Mouse (Mus musculus) heart, postnatal 0 days (tissue): ENCODE results near the gene Phactr1. TPM values are rescaled to one million over a fixed set of nuclear protein-coding genes. Genes with fewer than 3 reads are reported as not detected.

ENCODE experiments used
- ATAC-seq: fragments of 200-750 bp; cut with Nextera tagmentation; 2 replicates; pipeline ENCODE4 v1.8.0; 2017; ENCODE audit warnings: low read depth, moderate number of reproducible peaks, moderate library complexity; ENCODE audit not compliant: insufficient read depth
- DNase-seq: peaks from one replicate; pipeline ENCODE4 v3.0.0-alpha.2; 2016; ENCODE audit warnings: low spot score
- H3K27ac ChIP-seq: fragments of 300-500 bp; sonication (generic); 2 replicates; pipeline ENCODE4 v1.5.1; 2014; ENCODE audit warnings: low read depth, mild to moderate bottlenecking
- H3K27me3 ChIP-seq: fragments of 300-500 bp; sonication (generic); 2 replicates; pipeline ENCODE4 v1.6.1; 2014; ENCODE audit warnings: low read length, mixed read lengths; ENCODE audit not compliant: control insufficient read depth, insufficient read depth
- H3K36me3 ChIP-seq: fragments of 300-500 bp; sonication (generic); replicated peaks from 2 replicates; pipeline ENCODE4 v1.6.1; 2014; ENCODE audit warnings: low read length, mixed read lengths; ENCODE audit not compliant: control insufficient read depth, insufficient read depth
- H3K4me1 ChIP-seq: fragments of 300-500 bp; sonication (generic); 2 replicates; pipeline ENCODE4 v1.6.1; 2014; ENCODE audit warnings: antibody characterized with exemption; ENCODE audit not compliant: control insufficient read depth, insufficient read depth
- H3K4me2 ChIP-seq: fragments of 300-500 bp; sonication (generic); 2 replicates; pipeline ENCODE4 v1.6.1; 2014; ENCODE audit warnings: low read depth, mild to moderate bottlenecking, low read length, moderate library complexity
- H3K4me3 ChIP-seq: fragments of 300-500 bp; sonication (generic); 2 replicates; pipeline ENCODE4 v1.5.1; 2014; ENCODE audit warnings: low read depth, low read length
- H3K9ac ChIP-seq: fragments of 300-500 bp; sonication (generic); replicated peaks from 2 replicates; pipeline ENCODE4 v1.6.1; 2014; ENCODE audit warnings: low read depth, low read length, mixed read lengths
- H3K9me3 ChIP-seq: fragments of 300-500 bp; sonication (generic); replicated peaks from 2 replicates; pipeline ENCODE4 v1.6.1; 2016; ENCODE audit warnings: low read length; ENCODE audit not compliant: control insufficient read depth
- CTCF ChIP-seq: IDR thresholded peaks from 2 replicates; pipeline ENCODE4 v1.5.1; 2016; ENCODE audit warnings: antibody characterized with exemption, control low read depth, low read depth
- EP300 ChIP-seq: IDR thresholded peaks from 2 replicates; pipeline ENCODE4 v1.6.1; 2016; ENCODE audit warnings: antibody characterized with exemption, low read depth
- WGBS: fragments of 180-500 bp; shearing (Covaris S2); extraction: QIAGEN DNeasy Blood & Tissue Kit; methylation state at CpG from one replicate; pipeline ENCODE4 v1.1.7; 2014; 5-methylcytosine and 5-hydroxymethylcytosine counted together
- polyA plus RNA-seq: library from polyadenylated mRNA; unstranded; fragments of >200 nt; fragmentation: Nextera tagmentation; extraction: Ambion mirVana; gene quantifications from 2 replicates; pipeline ENCODE4 v1.2.1, GENCODE M21; 2015
- total RNA-seq: library from RNA; depleted of rRNA; stranded (reverse); fragments of >200 nt; gene quantifications from 2 replicates; pipeline ENCODE4 v1.2.3, GENCODE M21; 2014; ENCODE audit warnings: low replicate concordance

The Phactr1 gene
- total and polyA plus RNA-seq, 2 experiments from 2014 or later = 1.6 to 4.8 TPM

- Histone ChIP-seq H3K27me3 (no peaks in the 10 kb centered on the region), H3K9ac (no peak overlapping the region), H3K36me3 (no peaks in the 10 kb centered on the region), H3K4me3 (no peak overlapping the region), H3K27ac (no peak overlapping the region), H3K4me2 (no peak overlapping the region), H3K4me1 (no peaks in the 10 kb centered on the region), H3K9me3 (no peaks in the 10 kb centered on the region)
- WGBS = 90% methylated on average over 5 of the region's 5 CpGs
- ATAC-seq = no peak
- DNase-seq = no peak
- TF ChIP-seq EP300 (no peak), CTCF (no peak)
Observed at GRCm38 (mm10) chr13:43023005-43023404, 342.6 kb downstream of the Phactr1 start.

GRCm38 (mm10) chr13:43027568-43027967 lies 347.1 kb downstream of the Phactr1 start:
- no peak overlapping the region for H3K4me3 ChIP-seq
- ATAC-seq = no peak
- no peaks in the 10 kb centered on the region for H3K9me3 ChIP-seq
- H3K9ac ChIP-seq = no peak overlapping the region
- no peak for TF ChIP-seq EP300
- no peak for TF ChIP-seq CTCF
- H3K4me1 ChIP-seq = no peaks in the 10 kb centered on the region
- WGBS = 85% methylated on average over 1 of the region's 1 CpGs
- no peaks in the 10 kb centered on the region for H3K36me3 ChIP-seq
- no peak overlapping the region for H3K4me2 ChIP-seq
- H3K27me3 ChIP-seq = no peaks in the 10 kb centered on the region
- no peak for DNase-seq
- H3K27ac ChIP-seq = no peak overlapping the region

- H3K27ac ChIP-seq = no peak overlapping the region
- H3K4me3 ChIP-seq = no peak overlapping the region
- H3K4me2 ChIP-seq = no peak overlapping the region
- H3K4me1 ChIP-seq = no peaks in the 10 kb centered on the region
- no peaks in the 10 kb centered on the region; the same call in 1 of the 2 replicates for H3K9me3 ChIP-seq
- H3K27me3 ChIP-seq = no peaks in the 10 kb centered on the region
- 81% methylated on average over 2 of the region's 2 CpGs for WGBS
- ATAC-seq (no peak), DNase-seq (no peak)
- no peak for TF ChIP-seq EP300
- TF ChIP-seq CTCF = no peak
- no peaks in the 10 kb centered on the region for H3K36me3 ChIP-seq
- no peak overlapping the region for H3K9ac ChIP-seq
Observed at GRCm38 (mm10) chr13:43030222-43030621, 349.8 kb downstream of the Phactr1 start.

- Histone ChIP-seq H3K9me3 (no peaks in the 10 kb centered on the region; the same call in 1 of the 2 replicates), H3K4me1 (no peaks in the 10 kb centered on the region), H3K4me2 (no peak overlapping the region), H3K4me3 (no peak overlapping the region), H3K27me3 (no peaks in the 10 kb centered on the region), H3K27ac (no peak overlapping the region), H3K9ac (no peak overlapping the region), H3K36me3 (no peaks in the 10 kb centered on the region)
- TF ChIP-seq EP300 = no peak
- no peak for TF ChIP-seq CTCF
- WGBS = 85% methylated on average over 3 of the region's 3 CpGs
- ATAC-seq (no peak), DNase-seq (no peak)
Observed at GRCm38 (mm10) chr13:43032451-43032850, 352.0 kb downstream of the Phactr1 start.

GRCm38 (mm10) chr13:43036510-43036909 lies 356.1 kb downstream of the Phactr1 start:
- H3K9me3 ChIP-seq = no peaks in the 10 kb centered on the region; the same call in 1 of the 2 replicates
- no peaks in the 10 kb centered on the region for H3K36me3 ChIP-seq
- H3K4me1 ChIP-seq = no peaks in the 10 kb centered on the region
- ATAC-seq = no peak
- no peaks in the 10 kb centered on the region for H3K27me3 ChIP-seq
- no peak overlapping the region for H3K27ac ChIP-seq
- H3K4me3 ChIP-seq = no peak overlapping the region
- 57% methylated on average over 6 of the region's 6 CpGs for WGBS
- no peak for TF ChIP-seq EP300
- TF ChIP-seq CTCF = no peak
- no peak for DNase-seq
- no peak overlapping the region for H3K9ac ChIP-seq
- no peak overlapping the region for H3K4me2 ChIP-seq

GRCm38 (mm10) chr13:43042766-43043165 lies 362.3 kb downstream of the Phactr1 start:
- Histone ChIP-seq H3K27ac (no peak overlapping the region), H3K36me3 (no peaks in the 10 kb centered on the region), H3K9ac (no peak overlapping the region), H3K4me3 (no peak overlapping the region), H3K27me3 (no peaks in the 10 kb centered on the region), H3K4me1 (no peaks in the 10 kb centered on the region), H3K9me3 (no peaks in the 10 kb centered on the region), H3K4me2 (no peak overlapping the region)
- DNase-seq (no peak), ATAC-seq (no peak)
- WGBS = 68% methylated on average over 4 of the region's 4 CpGs
- TF ChIP-seq EP300 (no peak), CTCF (no peak)
